Mouse (Mus musculus) liver, postnatal 0 days (tissue): ENCODE data around the gene Arl2.

Experiments used
- CTCF ChIP-seq: sonication (generic); IDR thresholded peaks from 2 replicates; pipeline ENCODE4 v1.5.1; 2016; ENCODE audit warnings: antibody characterized with exemption, low read depth
- EP300 ChIP-seq: IDR thresholded peaks from 2 replicates; pipeline ENCODE4 v1.6.1; 2016; ENCODE audit warnings: antibody characterized with exemption, low read depth, mild to moderate bottlenecking

GRCm38 (mm10) chr19:6094119-6094518 lies 47.2 kb downstream of the Arl2 start, which contains the start of gene AC131692.1:
- TF ChIP-seq CTCF (no peak), EP300 (no peak)
